Mouse (Mus musculus) kidney, adult 2 months (tissue): ENCODE measurements at regions not wholly inside any gene's neighbourhood (a gene's known extent, or its start where the extent isn't known, plus 50 kb on each side); places are given as distances from the start of the nearest gene placed in this dataset.

ENCODE experiments used
- CTCF ChIP-seq: fragments of 200-500 bp; conservative IDR thresholded peaks from 2 replicates; pipeline ENCODE4 v1.5.1; 2011; ENCODE audit warnings: low read depth, mild to moderate bottlenecking, control low read depth, low read length, moderate library complexity, mixed read lengths; ENCODE audit not compliant: insufficient read depth, insufficient read length
- POLR2A ChIP-seq: fragments of 200-500 bp; IDR thresholded peaks from one replicate; pipeline ENCODE4 v1.6.1; 2011; ENCODE audit warnings: low read depth, low read length, control low read depth

GRCm38 (mm10) chr1:193433493-193434021 is 63.5 kb upstream of the Camk1g start:
- TF ChIP-seq CTCF: no peak
- TF ChIP-seq POLR2A: no peak
